Mouse (Mus musculus): Measurements from ENCODE around the gene Zbtb8a.

The Zbtb8a gene

DNA sequence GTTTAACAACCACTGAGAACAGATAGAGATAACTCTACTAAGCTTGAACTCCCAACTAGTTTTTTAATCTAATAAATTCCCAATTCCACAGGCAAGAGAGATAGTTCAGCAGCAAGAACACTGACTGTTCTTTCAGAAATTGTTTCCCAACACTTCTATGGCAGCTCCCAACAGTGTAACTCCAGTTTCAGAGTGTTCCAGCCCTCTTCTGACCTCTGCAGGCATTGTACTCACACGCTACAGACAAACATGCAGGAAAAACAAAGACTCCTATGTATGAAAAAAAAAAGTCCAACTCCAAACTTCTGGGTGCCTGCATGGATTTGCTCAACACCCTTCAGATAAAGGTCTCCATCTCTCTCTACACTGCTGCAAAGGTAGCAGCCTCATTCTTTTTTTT, 45.1 kb downstream of the Zbtb8a start:
- no peak for DNase-seq

DNA sequence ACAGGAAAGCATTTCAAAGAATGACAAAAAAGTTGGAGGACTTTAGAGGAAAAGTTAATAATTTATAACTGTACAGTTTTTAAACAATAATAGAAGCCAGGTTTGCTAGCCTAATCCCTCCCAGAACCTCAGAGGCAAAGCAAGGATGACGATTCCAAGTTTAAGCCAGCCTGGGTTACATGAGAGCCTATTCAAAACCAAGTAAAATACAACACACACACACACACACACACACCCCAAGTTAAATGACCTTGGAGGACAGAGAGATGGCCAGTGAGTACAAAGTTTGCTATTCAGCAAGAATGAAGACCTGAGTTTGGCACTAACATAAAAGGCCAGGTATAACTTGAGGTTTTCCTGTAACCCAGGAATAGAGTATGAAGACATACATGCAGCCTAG, 51.7 kb downstream of the Zbtb8a start:
- no peak for DNase-seq

DNA sequence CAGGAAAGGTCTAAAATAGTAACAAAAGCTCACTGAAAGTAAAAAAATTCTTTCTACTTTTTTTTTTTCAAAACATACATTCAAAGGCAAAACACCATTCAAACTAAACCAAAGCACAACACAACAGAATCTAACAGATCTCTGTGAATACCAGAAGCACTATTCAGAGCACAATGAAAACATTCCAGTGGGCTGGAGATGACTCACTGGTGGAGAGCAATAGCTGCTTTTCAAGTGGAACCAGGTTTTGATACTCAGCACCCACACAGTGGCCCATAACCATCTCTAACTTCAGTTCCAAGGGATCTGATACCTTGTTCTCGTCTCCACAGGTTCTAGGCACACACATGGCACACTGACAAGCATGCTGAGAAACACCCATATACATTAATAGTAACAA, 53.2 kb downstream of the Zbtb8a start:
- no peak for DNase-seq

DNA sequence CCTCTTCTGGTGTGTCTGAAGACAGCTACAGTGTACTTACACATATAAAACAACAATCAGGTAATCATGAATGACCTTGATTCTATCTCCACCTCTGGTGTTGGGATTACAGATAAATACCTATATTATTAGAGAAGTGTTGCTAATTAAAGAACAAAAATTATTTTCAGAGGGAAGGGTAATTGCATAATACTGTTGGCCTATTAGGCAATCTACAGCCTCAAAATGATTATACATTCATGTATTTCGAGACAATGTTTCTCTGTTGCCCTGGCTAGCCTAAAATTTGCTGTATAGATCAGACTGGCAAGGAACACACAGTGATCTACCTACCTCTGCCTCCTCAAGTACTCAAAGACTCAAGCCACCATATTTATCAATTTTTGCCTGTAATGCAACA, 54.4 kb downstream of the Zbtb8a start:
- DNase-seq = no peak

DNA sequence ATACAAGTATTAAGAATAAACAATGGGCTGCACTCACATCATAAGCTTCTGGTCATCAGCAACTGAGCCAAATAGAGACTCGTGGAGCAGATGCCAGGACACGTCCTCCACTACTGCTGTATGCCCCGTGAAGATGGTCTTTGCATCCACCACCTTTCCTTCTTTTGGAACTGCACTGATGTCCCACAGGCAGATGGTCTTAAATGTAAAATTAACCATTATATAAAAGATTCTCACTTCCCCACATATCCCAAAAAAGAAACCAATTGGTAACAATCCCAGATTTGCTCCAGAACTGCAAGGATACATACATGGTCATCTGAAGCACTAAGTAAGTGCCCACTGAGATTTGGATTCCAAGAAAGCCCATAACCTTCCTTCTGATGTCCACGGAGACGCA, 55.9 kb downstream of the Zbtb8a start:
- no peak for DNase-seq

DNA sequence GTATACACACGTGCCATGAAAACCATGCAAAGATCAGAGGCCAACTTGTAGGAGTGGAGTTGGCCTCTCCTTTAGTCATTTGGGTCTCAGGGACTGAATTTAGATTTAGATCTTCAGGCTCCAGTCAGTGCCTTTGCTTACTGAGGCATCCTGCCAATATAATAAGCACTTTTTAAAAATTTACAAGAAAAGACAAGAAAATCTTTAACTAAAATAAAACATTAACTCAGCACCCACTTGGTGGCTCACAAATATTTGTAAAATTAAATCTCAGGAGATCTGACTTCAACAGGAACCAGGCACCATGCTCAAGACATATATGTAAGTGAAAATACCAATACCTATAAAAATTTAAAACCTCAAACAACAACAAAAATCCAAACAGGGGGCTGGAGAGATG, 57.0 kb downstream of the Zbtb8a start:
- no peak for DNase-seq

DNA sequence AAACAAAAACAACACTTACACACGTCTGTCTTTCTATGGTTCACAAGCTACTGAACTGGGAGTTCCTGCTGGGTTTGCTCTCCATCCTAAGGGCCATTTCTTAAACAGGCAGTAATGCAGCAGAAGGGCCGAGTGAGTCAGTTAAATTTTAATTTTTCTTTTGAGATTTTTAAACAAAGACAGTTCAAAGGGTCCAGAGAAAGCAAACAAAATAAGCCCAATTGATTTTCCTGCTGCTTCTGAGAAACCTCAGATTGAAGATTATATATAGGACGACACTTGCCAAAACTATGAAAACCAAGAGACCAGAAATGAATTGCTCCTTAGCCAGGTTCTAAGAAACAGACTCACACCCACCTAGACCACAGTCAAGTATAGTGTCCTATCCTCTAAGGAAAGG, 64.0 kb downstream of the Zbtb8a start:
- no peak for DNase-seq

DNA sequence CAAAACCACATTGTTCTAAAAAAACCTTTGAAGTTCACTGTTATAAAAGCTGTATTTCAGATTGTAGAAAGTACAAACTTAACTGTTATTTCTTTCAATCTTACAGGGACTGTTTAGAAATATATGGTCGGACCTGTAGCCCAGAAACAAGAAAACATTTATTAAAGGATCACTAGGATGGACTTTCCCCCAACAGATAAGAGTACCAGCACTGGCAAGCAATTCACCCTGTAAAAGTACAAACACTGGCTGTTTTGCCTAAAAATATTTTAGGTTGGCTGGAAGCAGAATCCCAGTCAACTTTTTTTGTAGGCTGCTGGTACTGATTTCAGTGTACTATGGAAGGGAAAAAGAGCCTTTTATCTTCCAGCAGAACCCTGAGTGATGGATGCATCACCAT, 70.0 kb downstream of the Zbtb8a start:
- DNase-seq = no peak

DNA sequence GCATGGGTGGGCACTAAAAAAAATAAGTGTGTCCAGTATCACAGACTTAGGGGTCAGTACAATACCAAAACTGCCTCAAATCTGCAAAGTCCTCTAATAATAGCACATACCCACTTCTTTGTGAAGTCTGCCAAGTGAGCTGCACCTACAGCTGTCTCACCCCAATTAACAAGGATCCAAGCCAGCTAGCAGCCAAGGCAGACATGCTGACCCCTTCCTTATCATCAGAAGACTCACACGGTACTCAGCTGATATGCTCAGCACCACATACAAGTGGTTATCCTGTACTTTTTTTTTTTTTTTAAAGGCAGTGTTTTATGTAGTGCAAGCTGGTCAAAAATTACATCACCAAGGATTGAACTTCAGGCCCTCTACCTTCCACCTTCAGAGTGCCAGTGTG, 73.6 kb downstream of the Zbtb8a start:
- DNase-seq = no peak

DNA sequence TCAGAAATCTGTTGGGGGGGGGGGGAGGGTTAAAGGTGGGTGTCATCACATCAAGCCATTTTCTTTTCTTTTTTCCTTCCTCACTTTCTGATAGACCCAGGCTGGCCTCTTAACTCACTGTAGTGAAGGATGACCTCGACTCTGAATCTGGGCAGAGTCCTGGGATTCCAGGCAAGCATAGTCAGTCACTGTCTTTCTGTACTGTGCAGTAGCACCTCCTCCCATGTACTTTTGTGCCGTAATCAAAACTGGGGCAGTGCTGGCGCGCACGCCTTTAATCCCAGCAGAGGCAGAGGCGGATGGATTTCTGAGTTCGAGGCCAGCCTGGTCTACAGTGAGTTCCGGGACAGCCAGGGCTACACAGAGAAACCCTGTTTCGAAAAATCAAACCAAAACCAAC, 74.1 kb downstream of the Zbtb8a start:
- DNase-seq = no peak
